Mouse (Mus musculus) limb, embryonic 14.5 days (tissue): ENCODE data around the gene Ppp3r1. TPM values are rescaled to one million over a fixed set of nuclear protein-coding genes. Genes with fewer than 3 reads are reported as not detected.
A peak's percentile ranks its signal among the peaks of the same experiment; 100 is the strongest.
"Not testable (repeated sequence)": the region's sequence is repeated elsewhere in the genome, so short reads cannot be mapped to it uniquely, and the experiment has no call there.

Experiments used
- ATAC-seq: fragments of 200-750 bp; cut with Nextera tagmentation; 2 replicates; pipeline ENCODE4 v1.8.0; 2017; ENCODE audit warnings: low read depth, moderate number of reproducible peaks, moderate TSS enrichment; ENCODE audit not compliant: low FRiP score
- DNase-seq: peaks from one replicate; pipeline ENCODE4 v3.0.0-alpha.2; 2015; ENCODE audit warnings: low spot score
- H3K27ac ChIP-seq: fragments of 300-500 bp; sonication (generic); replicated peaks from 2 replicates; pipeline ENCODE4 v1.5.1; 2014; ENCODE audit warnings: low read depth, mild to moderate bottlenecking, low read length, moderate library complexity, mixed read lengths
- H3K27me3 ChIP-seq: fragments of 300-500 bp; sonication (generic); 2 replicates; pipeline ENCODE4 v1.6.1; 2014; ENCODE audit warnings: low read length, mixed read lengths; ENCODE audit not compliant: control insufficient read depth, insufficient read depth
- H3K36me3 ChIP-seq: fragments of 300-500 bp; sonication (generic); 2 replicates; pipeline ENCODE4 v1.6.1; 2014; ENCODE audit warnings: mild to moderate bottlenecking, low read length, moderate library complexity, mixed read lengths; ENCODE audit not compliant: control insufficient read depth, insufficient read depth
- H3K4me1 ChIP-seq: fragments of 300-500 bp; sonication (generic); 2 replicates; pipeline ENCODE4 v1.6.1; 2014; ENCODE audit warnings: antibody characterized with exemption, low read length, mixed read lengths; ENCODE audit not compliant: control insufficient read depth, insufficient read depth
- H3K4me2 ChIP-seq: fragments of 300-500 bp; sonication (generic); replicated peaks from 2 replicates; pipeline ENCODE4 v1.6.1; 2014; ENCODE audit warnings: low read depth, mild to moderate bottlenecking, low read length, moderate library complexity; ENCODE audit not compliant: severe bottlenecking
- H3K4me3 ChIP-seq: fragments of 300-500 bp; sonication (generic); replicated peaks from 2 replicates; pipeline ENCODE4 v1.5.1; 2014; ENCODE audit warnings: low read length
- H3K9ac ChIP-seq: fragments of 300-500 bp; sonication (generic); 2 replicates; pipeline ENCODE4 v1.6.1; 2014; ENCODE audit warnings: mild to moderate bottlenecking, low read depth, low read length, moderate library complexity; ENCODE audit not compliant: severe bottlenecking
- H3K9me3 ChIP-seq: fragments of 300-500 bp; sonication (generic); 2 replicates; pipeline ENCODE4 v1.6.1; 2016; ENCODE audit warnings: low read length; ENCODE audit not compliant: control insufficient read depth
- POLR2A ChIP-seq: fragments of 200-500 bp; IDR thresholded peaks from 2 replicates; pipeline ENCODE4 v1.8.0; 2012; ENCODE audit warnings: inconsistent platforms, mild to moderate bottlenecking, moderate library complexity, borderline replicate concordance; ENCODE audit not compliant: insufficient read depth, insufficient read length; ENCODE audit errors: extremely low read depth
- WGBS: fragments of 180-500 bp; shearing (Covaris S2); extraction: QIAGEN DNeasy Blood & Tissue Kit; methylation state at CpG from one replicate; pipeline ENCODE4 v1.1.7; 2014; 5-methylcytosine and 5-hydroxymethylcytosine counted together
- polyA plus RNA-seq, 2 experiments: library from polyadenylated mRNA; depleted of rRNA in 1 of 2; stranded (reverse) in 1 of 2; unstranded in 1 of 2; fragments of >200 nt; fragmentation: Nextera tagmentation in 1 of 2; extraction: Ambion mirVana in 1 of 2; gene quantifications; 2 replicates each; pipeline versions ENCODE4 v1.2.1 to v1.2.3; 2012 to 2014

Ppp3r1 gene
- polyA plus RNA-seq, 2 experiments, result 61.8 to 93.1 TPM

DNA sequence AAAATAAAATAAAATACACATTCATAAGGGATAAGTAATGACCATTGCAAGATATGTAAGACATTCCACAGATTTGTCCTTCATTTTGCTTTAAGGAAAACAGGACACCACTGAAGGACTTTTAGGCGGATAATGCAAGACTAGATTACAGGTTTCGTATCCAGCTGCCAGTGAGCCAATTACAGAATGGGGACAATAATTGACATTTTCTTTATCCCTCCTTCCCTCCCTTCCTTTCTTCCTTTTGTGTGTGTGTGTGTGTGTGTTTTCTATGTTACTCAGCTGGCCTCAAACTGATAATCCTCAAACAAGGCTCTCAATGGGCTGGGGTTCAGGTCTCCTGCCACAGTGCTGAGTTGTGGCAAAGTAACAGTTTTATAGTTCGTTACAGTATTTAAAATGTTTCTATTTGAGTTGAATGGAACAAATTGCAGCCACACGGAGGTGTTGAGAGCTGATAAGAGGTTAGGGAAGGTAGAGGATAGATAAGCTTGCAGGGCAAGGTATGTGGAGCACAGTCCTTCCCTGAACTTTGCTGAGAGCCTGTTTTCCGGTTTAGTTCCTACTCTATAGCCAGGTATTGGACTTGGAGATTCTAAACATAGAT lies 53.9 kb downstream of the Ppp3r1 start:
- peaks cover 10% of the 10 kb centered on the region for H3K4me1 ChIP-seq
- H3K9me3 ChIP-seq, result no peaks in the 10 kb centered on the region
- no peak for ATAC-seq
- peaks cover 10% of the 10 kb centered on the region for H3K36me3 ChIP-seq
- WGBS, result 82% methylated on average over 5 of the region's 5 CpGs
- TF ChIP-seq POLR2A, result no peak
- no peak for DNase-seq
- H3K9ac ChIP-seq, result no peak overlapping the region
- H3K27me3 ChIP-seq, result no peaks in the 10 kb centered on the region
- H3K4me2 ChIP-seq, result peak overlapping the region; percentile 59; the same call in 1 of the 2 replicates
- no peak overlapping the region for H3K27ac ChIP-seq
- H3K4me3 ChIP-seq, result no peak overlapping the region

DNA sequence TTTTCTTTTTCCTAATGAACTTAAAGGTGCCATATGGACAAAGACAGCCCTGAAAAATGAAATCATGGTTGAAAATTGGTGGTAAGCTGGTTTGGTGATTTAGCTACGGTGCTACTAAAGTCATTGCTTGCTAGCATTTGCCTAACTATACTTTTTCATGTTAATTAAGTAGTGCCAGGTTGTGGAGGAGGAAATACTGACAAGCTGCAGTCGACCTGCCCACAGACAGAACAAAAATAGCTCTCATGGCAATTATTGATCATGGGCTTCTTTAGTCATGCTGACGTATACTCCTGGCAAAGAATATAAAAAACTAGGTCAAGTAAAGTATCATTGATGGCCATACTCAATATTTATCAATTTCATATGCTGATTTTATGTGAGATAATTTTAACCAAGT lies 56.4 kb downstream of the Ppp3r1 start:
- ATAC-seq (no peak), DNase-seq (no peak)
- no peak overlapping the region for H3K4me2 ChIP-seq
- H3K4me1 ChIP-seq, result peaks cover 10% of the 10 kb centered on the region
- TF ChIP-seq POLR2A, result no peak
- H3K36me3 ChIP-seq, result no peaks in the 10 kb centered on the region; the same call in 1 of the 2 replicates
- H3K27ac ChIP-seq, result no peak overlapping the region
- H3K9me3 ChIP-seq, result no peaks in the 10 kb centered on the region
- H3K9ac ChIP-seq, result no peak overlapping the region
- H3K27me3 ChIP-seq, result no peaks in the 10 kb centered on the region
- no peak overlapping the region for H3K4me3 ChIP-seq
- 87% methylated on average over 3 of the region's 3 CpGs for WGBS

DNA sequence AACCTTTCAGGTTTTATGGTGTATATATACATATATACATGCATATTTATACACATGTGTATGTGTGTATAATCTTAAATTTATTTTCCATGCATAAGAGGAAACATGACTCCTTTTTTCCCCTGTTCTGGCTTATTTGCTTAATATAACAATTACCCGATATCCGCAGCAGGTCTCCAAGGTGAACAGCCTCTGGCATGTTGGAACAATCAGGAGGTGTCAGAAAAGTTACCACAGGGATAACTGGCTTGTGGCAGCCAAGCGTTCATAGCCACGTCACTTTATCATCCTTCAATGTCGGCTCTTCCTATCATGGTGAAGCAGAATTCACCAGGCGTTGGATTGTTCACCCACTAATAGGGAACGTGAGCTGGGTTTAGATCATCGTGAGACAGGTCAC lies 62.1 kb downstream of the Ppp3r1 start:
- no peak for DNase-seq
- Histone ChIP-seq H3K9ac (no peak overlapping the region), H3K4me1 (no peaks in the 10 kb centered on the region), H3K4me3 (no peak overlapping the region), H3K27ac (no peak overlapping the region), H3K36me3 (peaks cover 27% of the 10 kb centered on the region), H3K9me3 (no peaks in the 10 kb centered on the region), H3K27me3 (no peaks in the 10 kb centered on the region), H3K4me2 (no peak overlapping the region)
- ATAC-seq, result no peak
- TF ChIP-seq POLR2A, result no peak
- WGBS, result 98% methylated on average over 8 of the region's 8 CpGs

DNA sequence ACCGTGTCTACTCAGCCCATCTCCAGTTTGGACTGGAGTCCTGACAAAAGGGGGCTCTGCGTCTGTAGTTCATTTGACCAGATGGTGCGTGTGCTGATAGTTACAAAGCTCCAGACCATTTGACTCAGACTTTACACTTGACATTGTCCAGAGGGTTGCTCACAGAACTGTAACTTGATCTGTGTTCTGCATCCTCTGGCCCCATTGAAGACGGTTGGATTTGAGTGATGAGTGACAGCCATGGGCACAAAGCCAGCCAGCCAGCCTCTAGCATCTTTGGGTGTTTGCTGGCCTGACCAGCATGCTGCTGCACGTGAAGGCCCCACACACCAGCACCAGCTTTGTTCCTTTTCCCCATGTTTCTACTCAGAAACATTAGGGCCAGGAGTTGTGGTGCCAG lies 73.7 kb downstream of the Ppp3r1 start:
- Histone ChIP-seq H3K27me3 (no peaks in the 10 kb centered on the region), H3K4me3 (no peak overlapping the region), H3K4me1 (no peaks in the 10 kb centered on the region), H3K27ac (no peak overlapping the region), H3K4me2 (no peak overlapping the region), H3K9me3 (no peaks in the 10 kb centered on the region), H3K36me3 (peaks cover 29% of the 10 kb centered on the region), H3K9ac (no peak overlapping the region)
- DNase-seq, result no peak
- ATAC-seq, result no peak
- WGBS, result 67% methylated on average over 5 of the region's 5 CpGs
- TF ChIP-seq POLR2A, result no peak

DNA sequence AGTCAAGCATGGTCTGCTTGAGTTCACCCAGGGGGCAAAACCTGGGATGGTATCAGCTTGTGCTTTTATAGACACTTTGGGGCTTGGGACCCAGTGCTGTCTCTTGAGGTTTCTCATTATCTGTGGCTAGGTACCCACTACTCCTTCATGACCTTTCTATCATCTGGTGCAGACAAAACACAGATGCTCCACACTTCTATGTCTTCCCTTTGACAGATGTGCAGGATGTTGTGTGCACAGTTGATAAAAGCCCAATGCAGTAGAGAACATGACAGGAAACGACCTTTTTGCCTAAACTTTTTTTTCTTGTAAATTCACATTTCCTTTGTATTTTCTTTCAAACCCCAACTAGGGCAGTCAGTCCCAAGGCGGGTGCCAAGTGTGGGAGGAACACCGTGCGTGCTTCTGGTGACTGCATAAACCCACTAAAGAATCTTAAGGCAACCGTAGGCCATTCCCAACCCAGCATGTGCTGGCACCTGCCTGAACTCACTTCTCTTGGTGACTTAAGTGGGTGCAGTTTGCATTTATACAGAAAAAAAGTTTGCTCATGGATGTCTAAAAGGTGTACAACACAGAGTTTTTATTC lies 77.5 kb downstream of the Ppp3r1 start:
- ATAC-seq (no peak), DNase-seq (no peak)
- 86% methylated on average over 5 of the region's 5 CpGs for WGBS
- H3K9me3 ChIP-seq, result no peaks in the 10 kb centered on the region
- no peak overlapping the region for H3K4me2 ChIP-seq
- H3K27ac ChIP-seq, result no peak overlapping the region
- no peak for TF ChIP-seq POLR2A
- H3K27me3 ChIP-seq, result no peaks in the 10 kb centered on the region
- H3K4me1 ChIP-seq, result no peaks in the 10 kb centered on the region
- H3K9ac ChIP-seq, result no peak overlapping the region
- H3K36me3 ChIP-seq, result peaks cover 18% of the 10 kb centered on the region
- H3K4me3 ChIP-seq, result no peak overlapping the region

DNA sequence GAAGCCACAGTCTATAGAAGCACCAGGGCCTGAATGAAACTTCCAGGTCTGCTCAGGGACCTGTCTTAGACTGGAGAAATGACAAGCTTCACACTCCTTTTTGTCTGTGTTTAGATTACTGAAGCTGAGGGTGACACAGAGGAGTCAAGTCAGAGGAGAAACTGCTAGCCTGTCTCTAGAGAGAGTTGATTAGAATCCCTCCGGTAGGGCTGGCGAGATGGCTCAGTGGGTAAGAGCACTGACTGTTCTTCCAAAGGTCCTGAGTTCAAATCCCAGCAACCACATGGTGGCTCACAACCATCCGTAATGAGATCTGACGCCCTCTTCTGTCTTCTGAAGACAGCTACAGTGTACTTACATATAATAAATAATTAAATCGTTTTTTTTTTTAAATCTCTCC lies 79.5 kb downstream of the Ppp3r1 start:
- not testable (repeated sequence) for H3K9ac ChIP-seq, H3K27me3 ChIP-seq, H3K9me3 ChIP-seq, ATAC-seq, H3K4me1 ChIP-seq, DNase-seq, H3K36me3 ChIP-seq, H3K4me2 ChIP-seq, H3K4me3 ChIP-seq, H3K27ac ChIP-seq
- 89% methylated on average over 5 of the region's 5 CpGs for WGBS
